8 mouse cellular contexts compared by ENCODE assay signal in the genomic region with DNA sequence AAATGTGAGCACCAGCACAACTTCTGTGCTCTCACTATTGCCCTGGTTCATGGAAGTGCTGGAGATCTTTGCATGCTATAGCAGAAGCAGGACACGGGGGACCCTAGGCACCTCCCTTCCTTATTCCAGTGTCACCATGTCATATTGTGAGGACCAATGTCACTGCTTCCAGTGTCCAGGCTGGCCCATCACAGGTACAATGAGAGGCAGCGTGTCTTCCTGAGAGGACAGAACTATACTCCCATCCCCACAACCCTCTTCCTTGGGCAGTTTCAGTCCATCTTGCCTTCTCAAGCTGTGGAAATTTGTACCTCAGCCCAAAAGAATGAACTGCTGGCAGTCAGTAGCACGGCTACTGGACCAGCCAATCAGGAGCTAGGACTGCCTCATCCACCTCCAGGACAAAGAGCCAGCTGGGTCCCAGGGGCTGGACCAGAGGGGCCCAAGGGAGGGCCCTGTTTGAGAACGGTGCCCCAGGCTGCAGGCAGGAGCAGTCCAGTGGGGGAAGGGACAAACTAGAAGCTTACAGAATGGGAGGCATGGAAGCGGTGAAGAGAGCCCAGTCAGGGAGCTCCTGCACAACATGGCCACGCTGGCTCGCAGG. TPM values are rescaled to one million over a fixed set of nuclear protein-coding genes. Genes with fewer than 3 reads are reported as not detected.
A peak's percentile ranks its signal among the peaks of the same experiment; 100 is the strongest.
DNase-seq lines count a peak whose midpoint lies in the region; ATAC-seq and TF ChIP-seq lines count a peak whose summit lies in the region.

No protein-coding gene starts in this region.

- H3K36me3 ChIP-seq in hindbrain, embryonic 13.5 days = peaks cover 8% of the 10 kb centered on the region
- H3K36me3 ChIP-seq in lung, embryonic 15.5 days = peaks cover 16% of the 10 kb centered on the region
- peaks cover 36% of the 10 kb centered on the region for H3K36me3 ChIP-seq in small intestine, adult 2 months (ENCODE audit: control insufficient read depth, insufficient read depth, low read length)

- peak; percentile 79 for ATAC-seq in hindbrain, embryonic 13.5 days (ENCODE audit: low FRiP score)
- peak; percentile 74 for ATAC-seq in lung, embryonic 15.5 days (ENCODE audit: borderline replicate concordance, extremely low read depth, low FRiP score, low TSS enrichment)

- no peak for TF ChIP-seq CTCF in left cerebral cortex, adult 2 months (IDR thresholded peaks at IDR 0.05)
- no peak for TF ChIP-seq CTCF in bone marrow macrophage, adult 2 months (IDR thresholded peaks at IDR 0.05; ENCODE audit: low read depth, low read length)
- no peak for TF ChIP-seq CTCF in gastrocnemius, adult 2 months (IDR thresholded peaks at IDR 0.05)
- TF ChIP-seq CTCF in small intestine, adult 2 months (IDR thresholded peaks at IDR 0.05; ENCODE audit: extremely low read depth, insufficient read length, insufficient replicate concordance, low read depth, low read length) = no peak

- no peak for DNase-seq in left cerebral cortex, adult 2 months (ENCODE audit: extremely low spot score in 1 of 2, low spot score in 2 of 2)
- no peak for DNase-seq in left cerebral cortex, adult 11 months (ENCODE audit: low spot score)
- DNase-seq in gastrocnemius, adult 2 months = peak; percentile 78
- DNase-seq in c-Kit-positive CD71-positive TER-119-positive erythroid progenitor cells, embryonic 14.5 days (ENCODE audit: low spot score) = no peak

- H3K27ac ChIP-seq in left cerebral cortex, adult 2 months = peak overlapping the region; percentile 9; the same call in 1 of the 2 replicates
- peak overlapping the region; percentile 91 for H3K27ac ChIP-seq in bone marrow macrophage, adult 2 months (ENCODE audit: insufficient read depth, low read depth, low read length)
- peak overlapping the region; percentile 84 for H3K27ac ChIP-seq in gastrocnemius, adult 2 months
- H3K27ac ChIP-seq in hindbrain, embryonic 13.5 days = peak overlapping the region; percentile 53
- peak overlapping the region; percentile 85 for H3K27ac ChIP-seq in lung, embryonic 15.5 days
- H3K27ac ChIP-seq in small intestine, adult 2 months (ENCODE audit: insufficient read depth, low read depth, low read length) = peak overlapping the region; percentile 52

- WGBS in hindbrain, embryonic 13.5 days = 23% methylated on average over 7 of the region's 7 CpGs
- WGBS in lung, embryonic 15.5 days = 46% methylated on average over 7 of the region's 7 CpGs
- 87% methylated on average over 7 of the region's 7 CpGs for WGBS in small intestine, adult 2 months

- peak overlapping the region; percentile 29; the same call in 1 of the 2 replicates for H3K9ac ChIP-seq in hindbrain, embryonic 13.5 days
- H3K9ac ChIP-seq in lung, embryonic 15.5 days = no peak overlapping the region

- no peaks in the 10 kb centered on the region for H3K9me3 ChIP-seq in hindbrain, embryonic 13.5 days
- no peaks in the 10 kb centered on the region for H3K9me3 ChIP-seq in lung, embryonic 15.5 days

- intact Hi-C loops in left cerebral cortex, adult 2 months (cut with DNase I) = loop anchor here (5.0 to 10.0 kb wide), 2 partner anchors 58 to 271 kb away; a partner anchor contains a TSS
- intact Hi-C loops in gastrocnemius, adult 2 months (cut with DNase I) = loop anchor here (5.0 kb wide), 1 partner anchor 273 kb away; no protein-coding TSS in a partner anchor

- H3K4me1 ChIP-seq in bone marrow macrophage, adult 2 months (ENCODE audit: control insufficient read depth, insufficient read depth, low read length) = peaks cover 75% of the 10 kb centered on the region
- H3K4me1 ChIP-seq in hindbrain, embryonic 13.5 days (replicated peaks) = peaks cover 38% of the 10 kb centered on the region
- peaks cover 30% of the 10 kb centered on the region for H3K4me1 ChIP-seq in lung, embryonic 15.5 days
- H3K4me1 ChIP-seq in small intestine, adult 2 months (ENCODE audit: control insufficient read depth, insufficient read depth, insufficient read length, low read length) = peaks cover 18% of the 10 kb centered on the region

- no peak for TF ChIP-seq POLR2A in bone marrow macrophage, adult 2 months (IDR thresholded peaks at IDR 0.05; ENCODE audit: borderline replicate concordance, low read depth, low read length)
- TF ChIP-seq POLR2A in small intestine, adult 2 months (IDR thresholded peaks at IDR 0.05; ENCODE audit: low read depth, low read length) = no peak

- H3K4me3 ChIP-seq in left cerebral cortex, adult 2 months = no peak overlapping the region
- H3K4me3 ChIP-seq in bone marrow macrophage, adult 2 months (ENCODE audit: insufficient read depth, low read length) = no peak overlapping the region
- peak overlapping the region; percentile 34 for H3K4me3 ChIP-seq in gastrocnemius, adult 2 months
- H3K4me3 ChIP-seq in hindbrain, embryonic 13.5 days = no peak overlapping the region
- no peak overlapping the region for H3K4me3 ChIP-seq in lung, embryonic 15.5 days
- no peak overlapping the region for H3K4me3 ChIP-seq in small intestine, adult 2 months (ENCODE audit: low read depth, low read length)

- H3K27me3 ChIP-seq in hindbrain, embryonic 13.5 days = peaks cover 3% of the 10 kb centered on the region; the same call in 1 of the 2 replicates
- H3K27me3 ChIP-seq in lung, embryonic 15.5 days = no peaks in the 10 kb centered on the region
- no peaks in the 10 kb centered on the region for H3K27me3 ChIP-seq in small intestine, adult 2 months (ENCODE audit: control insufficient read depth, insufficient read depth, low read length)

- H3K4me2 ChIP-seq in hindbrain, embryonic 13.5 days = peak overlapping the region; percentile 15; the same call in 1 of the 2 replicates
- no peak overlapping the region for H3K4me2 ChIP-seq in lung, embryonic 15.5 days

RNA-seq across cellular contexts. Expression of a gene that starts 31.8 kb away (rescaled TPM):
- total RNA-seq in left cerebral cortex, adult 2 months (2021) = 10 to 100 TPM; 10.5 to 16.1 TPM
- polyA plus RNA-seq in bone marrow macrophage, adult 2 months (2012; ENCODE audit: insufficient read depth, insufficient read length, missing spikeins) = 404 TPM in 2 replicates
- total RNA-seq in gastrocnemius, adult 2 months (2021) = 10 to 100 TPM in 1 of 2 experiments, 1 to 10 TPM in 1; 5.6 to 14.8 TPM
- 29.2 and 31.7 TPM in 2 replicates for polyA plus RNA-seq in hindbrain, embryonic 13.5 days (2015; fragmentation: Nextera tagmentation; extraction: Ambion mirVana)
- 57.9 and 61.7 TPM in 2 replicates for polyA plus RNA-seq in lung, embryonic 15.5 days (2015; fragmentation: Nextera tagmentation; extraction: Ambion mirVana)
- polyA plus RNA-seq in small intestine, adult 2 months (2012; rRNA removed) = 149 and 287 TPM in 2 replicates

RNA-seq across cellular contexts. Expression of a gene that starts 46.0 kb away (rescaled TPM):
- 100 to 1,000 TPM; 160 to 180 TPM for total RNA-seq in left cerebral cortex, adult 2 months (2021)
- 305 and 412 TPM in 2 replicates for polyA plus RNA-seq in bone marrow macrophage, adult 2 months (2012; ENCODE audit: insufficient read depth, insufficient read length, missing spikeins)
- 10 to 100 TPM in 1 of 2 experiments, 1 to 10 TPM in 1; 8.0 to 15.0 TPM for total RNA-seq in gastrocnemius, adult 2 months (2021)
- polyA plus RNA-seq in hindbrain, embryonic 13.5 days (2015; fragmentation: Nextera tagmentation; extraction: Ambion mirVana) = 231 TPM in 2 replicates
- 281 and 289 TPM in 2 replicates for polyA plus RNA-seq in lung, embryonic 15.5 days (2015; fragmentation: Nextera tagmentation; extraction: Ambion mirVana)
- polyA plus RNA-seq in small intestine, adult 2 months (2012; rRNA removed) = 160 and 364 TPM in 2 replicates

RNA-seq across cellular contexts. Expression of a gene that starts 60.0 kb away (rescaled TPM):
- 10 to 100 TPM; 11.3 to 12.3 TPM for total RNA-seq in left cerebral cortex, adult 2 months (2021)
- polyA plus RNA-seq in bone marrow macrophage, adult 2 months (2012; ENCODE audit: insufficient read depth, insufficient read length, missing spikeins) = 18.4 and 20.5 TPM in 2 replicates
- 1 to 10 TPM; 4.9 to 5.5 TPM for total RNA-seq in gastrocnemius, adult 2 months (2021)
- 9.5 and 10.4 TPM in 2 replicates for polyA plus RNA-seq in hindbrain, embryonic 13.5 days (2015; fragmentation: Nextera tagmentation; extraction: Ambion mirVana)
- 17.4 and 17.8 TPM in 2 replicates for polyA plus RNA-seq in lung, embryonic 15.5 days (2015; fragmentation: Nextera tagmentation; extraction: Ambion mirVana)
- 3.9 and 5.6 TPM in 2 replicates for polyA plus RNA-seq in small intestine, adult 2 months (2012; rRNA removed)

Comparison
In these comparisons a context has a peak if more than half of its experiments do, and no peak if none do; other contexts are left out.
1. H3K27ac ChIP-seq: peak in every context shown above with its lines; median percentile 91 in bone marrow macrophage, adult 2 months; 85 in lung, embryonic 15.5 days; 84 in gastrocnemius, adult 2 months; 53 in hindbrain, embryonic 13.5 days; 52 in small intestine, adult 2 months; 9 in left cerebral cortex, adult 2 months.